Mouse (Mus musculus) CH12.LX (cell line): ENCODE measurements at regions not wholly inside any gene's neighbourhood (a gene's known extent, or its start where the extent isn't known, plus 50 kb on each side); places are given as distances from the start of the nearest gene placed in this dataset.

ENCODE experiments used
- DNase-seq: peaks from one replicate; pipeline ENCODE4 v3.0.0-alpha.2; 2013; ENCODE audit errors: extremely low read depth
- H3K27ac ChIP-seq: 2 replicates; pipeline ENCODE4 v1.5.1; 2012; ENCODE audit warnings: low read depth, mild to moderate bottlenecking, control low read depth, moderate library complexity; ENCODE audit not compliant: insufficient read depth
- H3K27me3 ChIP-seq: replicated peaks from 2 replicates; pipeline ENCODE3; 2012; ENCODE audit warnings: inconsistent platforms
- H3K36me3 ChIP-seq, 2 experiments: replicated peaks in 1 of 2; 2 replicates each; pipeline versions ENCODE3 to v1.6.1; 2012; ENCODE audit warnings: inconsistent platforms in 1 of 2, low read length in 1 of 2, mild to moderate bottlenecking in 1 of 2, mixed read lengths in 1 of 2, moderate library complexity in 1 of 2; ENCODE audit not compliant: control insufficient read depth in 1 of 2, insufficient read depth in 1 of 2
- H3K4me1 ChIP-seq, 2 experiments: 2 replicates each; pipeline ENCODE4 v1.6.1; 2012; ENCODE audit warnings: inconsistent platforms in 1 of 2, moderate library complexity in 1 of 2; ENCODE audit not compliant: insufficient read depth in 2 of 2, control insufficient read depth in 1 of 2
- H3K4me2 ChIP-seq: 2 replicates; pipeline ENCODE4 v1.6.1; 2012; ENCODE audit warnings: low read depth, mild to moderate bottlenecking, control low read depth; ENCODE audit not compliant: poor library complexity, insufficient read depth, severe bottlenecking
- H3K4me3 ChIP-seq, 3 experiments: fragments of 150-350 bp in 1 of 3; sonication (generic) in 1 of 3; replicated peaks in 1 of 3; 2 replicates each; pipeline versions ENCODE3 to v1.5.1; 2011 to 2012; ENCODE audit warnings: low read depth in 2 of 3, low read length in 2 of 3, mild to moderate bottlenecking in 2 of 3, moderate library complexity in 2 of 3, control low read depth in 1 of 3, improper control_type of control experiment in 1 of 3, inconsistent platforms in 1 of 3, mixed read lengths in 1 of 3; ENCODE audit not compliant: poor library complexity in 1 of 3
- H3K79me2 ChIP-seq: replicated peaks from 2 replicates; pipeline ENCODE4 v1.6.1; 2012; ENCODE audit warnings: mild to moderate bottlenecking, moderate library complexity; ENCODE audit not compliant: control insufficient read depth, poor library complexity, insufficient read depth, severe bottlenecking; ENCODE audit errors: extremely low read depth
- H3K9ac ChIP-seq: 2 replicates; pipeline ENCODE4 v1.6.1; 2012; ENCODE audit warnings: low read depth, mild to moderate bottlenecking, control low read depth, moderate library complexity; ENCODE audit not compliant: insufficient read depth
- H3K9me3 ChIP-seq: replicated peaks from 2 replicates; pipeline ENCODE3; 2012; ENCODE audit warnings: low read length, inconsistent platforms, mixed read lengths
- CHD2 ChIP-seq: IDR thresholded peaks from 2 replicates; pipeline ENCODE4 v1.6.1; 2011; ENCODE audit warnings: low read length, improper control_type of control experiment
- CTCF ChIP-seq, 2 experiments: IDR thresholded peaks in 1 of 2; conservative IDR thresholded peaks in 1 of 2; 2 replicates each; pipeline ENCODE4 v1.5.1; 2011 to 2012; ENCODE audit warnings: low read depth in 2 of 2, low read length in 2 of 2, improper control_type of control experiment in 1 of 2, inconsistent platforms in 1 of 2, mild to moderate bottlenecking in 1 of 2, moderate library complexity in 1 of 2
- E2F4 ChIP-seq: IDR thresholded peaks from 2 replicates; pipeline ENCODE4 v1.6.1; 2011; ENCODE audit warnings: low read depth, low read length, improper control_type of control experiment; ENCODE audit not compliant: insufficient replicate concordance
- ELF1 ChIP-seq: IDR thresholded peaks from 2 replicates; pipeline ENCODE4 v1.6.1; 2014; ENCODE audit warnings: low read depth, mild to moderate bottlenecking, inconsistent platforms, low read length, improper control_type of control experiment
- HCFC1 ChIP-seq: IDR thresholded peaks from 2 replicates; pipeline ENCODE4 v1.6.1; 2012; ENCODE audit warnings: low read depth, mild to moderate bottlenecking, inconsistent platforms, low read length, improper control_type of control experiment
- JUN ChIP-seq: IDR thresholded peaks from 2 replicates; pipeline ENCODE4 v1.6.1; 2011; ENCODE audit warnings: low read depth, mild to moderate bottlenecking, low read length, improper control_type of control experiment, moderate library complexity; ENCODE audit not compliant: insufficient read depth
- JUND ChIP-seq: conservative IDR thresholded peaks from 2 replicates; pipeline ENCODE4 v1.6.1; 2011; ENCODE audit warnings: low read depth, low read length, improper control_type of control experiment
- KAT2A ChIP-seq: IDR thresholded peaks from 2 replicates; pipeline ENCODE4 v1.6.1; 2012; ENCODE audit warnings: low read length, improper control_type of control experiment, inconsistent platforms; ENCODE audit not compliant: insufficient replicate concordance
- MAX ChIP-seq: IDR thresholded peaks from 2 replicates; pipeline ENCODE4 v1.6.1; 2011; ENCODE audit warnings: low read length, improper control_type of control experiment
- MAZ ChIP-seq: IDR thresholded peaks from 2 replicates; pipeline ENCODE4 v1.6.1; 2012; ENCODE audit warnings: low read depth, mild to moderate bottlenecking, inconsistent platforms, low read length, improper control_type of control experiment, moderate library complexity
- MXI1 ChIP-seq: IDR thresholded peaks from 2 replicates; pipeline ENCODE4 v1.6.1; 2011; ENCODE audit warnings: mild to moderate bottlenecking, low read depth, low read length, improper control_type of control experiment
- NELFE ChIP-seq: IDR thresholded peaks from 2 replicates; pipeline ENCODE4 v1.6.1; 2011; ENCODE audit warnings: low read depth, low read length, improper control_type of control experiment
- POLR2AphosphoS2 ChIP-seq: IDR thresholded peaks from 2 replicates; pipeline ENCODE4 v1.6.1; 2011; ENCODE audit warnings: low read depth, low read length, improper control_type of control experiment
- SIN3A ChIP-seq: IDR thresholded peaks from 2 replicates; pipeline ENCODE4 v1.6.1; 2012; ENCODE audit warnings: low read length, improper control_type of control experiment, inconsistent platforms
- SMC3 ChIP-seq: IDR thresholded peaks from 2 replicates; pipeline ENCODE4 v1.6.1; 2011; ENCODE audit warnings: low read depth, low read length, improper control_type of control experiment
- TBP ChIP-seq: conservative IDR thresholded peaks from 2 replicates; pipeline ENCODE4 v1.6.1; 2011; ENCODE audit warnings: low read depth, low read length, improper control_type of control experiment
- USF1 ChIP-seq: IDR thresholded peaks from 2 replicates; pipeline ENCODE4 v1.6.1; 2014; ENCODE audit warnings: low read depth, mild to moderate bottlenecking, inconsistent platforms, low read length, improper control_type of control experiment
- USF2 ChIP-seq: conservative IDR thresholded peaks from 2 replicates; pipeline ENCODE4 v1.6.1; 2011; ENCODE audit warnings: low read depth, low read length, improper control_type of control experiment
- ZKSCAN1 ChIP-seq: IDR thresholded peaks from 2 replicates; pipeline ENCODE4 v1.6.1; 2012; ENCODE audit warnings: low read depth, inconsistent platforms, low read length, improper control_type of control experiment, borderline replicate concordance
- ZNF384 ChIP-seq: IDR thresholded peaks from 2 replicates; pipeline ENCODE4 v1.6.1; 2012; ENCODE audit warnings: low read depth, low read length, improper control_type of control experiment, inconsistent platforms
- dilution Hi-C: fragments of 300-500 bp; cut with MboI; formaldehyde crosslinking; loops from 2 replicates; pipeline ENCODE4 v1.14.3; 2020; ENCODE audit warnings: low sequenced_read_pairs; ENCODE audit not compliant: extremely low pct_unique_long_range_greater_than_20kb, extremely low pct_ligation_motif_present
- in situ Hi-C: fragments of 300-500 bp; cut with MboI; formaldehyde crosslinking; loops from 3 replicates; pipeline ENCODE4 v1.14.3; 2019; ENCODE audit warnings: low sequenced_read_pairs, low pct_ligation_motif_present, low pct_unique_long_range_greater_than_20kb, mixed read lengths

- dilution Hi-C loops: no loop called here
- Histone ChIP-seq H3K36me3 (no peaks in the 10 kb centered on the region), H3K27ac (no peak overlapping the region), H3K4me1 (no peaks in the 10 kb centered on the region), H3K4me2 (no peak overlapping the region), H3K9me3 (peaks cover 71% of the 10 kb centered on the region), H3K79me2 (no peaks in the 10 kb centered on the region), H3K4me3 (no peak overlapping the region), H3K27me3 (no peaks in the 10 kb centered on the region), H3K9ac (no peak overlapping the region)
- TF ChIP-seq SMC3 (no peak), E2F4 (no peak), CHD2 (no peak), JUND (no peak), HCFC1 (no peak), ZKSCAN1 (no peak), TBP (no peak), JUN (no peak), ZNF384 (no peak), USF2 (no peak), MXI1 (no peak), MAZ (no peak), CTCF (conservative IDR thresholded peaks at IDR 0.05 in 1 of 2, IDR thresholded peaks at IDR 0.05 in 1 of 2; ENCODE audit: low read depth in 2 of 2, low read length in 2 of 2) (no peak)
- in situ Hi-C loops: no loop called here
- no peak for DNase-seq
These were observed 234.6 kb downstream of the 9330182O14Rik start for GRCm38 (mm10) chr15:40368746-40369145.

- in situ Hi-C loops (no loop called here), dilution Hi-C loops (no loop called here)
- Histone ChIP-seq H3K4me1 (no peaks in the 10 kb centered on the region), H3K9me3 (peaks cover 73% of the 10 kb centered on the region), H3K4me3 (no peak overlapping the region), H3K9ac (no peak overlapping the region), H3K4me2 (no peak overlapping the region), H3K27ac (no peak overlapping the region), H3K36me3 (no peaks in the 10 kb centered on the region), H3K27me3 (no peaks in the 10 kb centered on the region), H3K79me2 (no peaks in the 10 kb centered on the region)
- no peak for DNase-seq
- TF ChIP-seq TBP (no peak), CTCF (conservative IDR thresholded peaks at IDR 0.05 in 1 of 2, IDR thresholded peaks at IDR 0.05 in 1 of 2; ENCODE audit: low read depth in 2 of 2, low read length in 2 of 2) (no peak)
These were observed 237.3 kb downstream of the 9330182O14Rik start for GRCm38 (mm10) chr15:40371486-40371885.

- peaks cover 58% of the 10 kb centered on the region for H3K9me3 ChIP-seq
- in situ Hi-C loops (no loop called here), dilution Hi-C loops (no loop called here)
- H3K27me3 ChIP-seq: no peaks in the 10 kb centered on the region
- no peak for DNase-seq
- H3K4me3 ChIP-seq: no peak overlapping the region
- no peak overlapping the region for H3K27ac ChIP-seq
- no peaks in the 10 kb centered on the region for H3K79me2 ChIP-seq
- H3K4me1 ChIP-seq: no peaks in the 10 kb centered on the region
- no peak overlapping the region for H3K4me2 ChIP-seq
- H3K36me3 ChIP-seq: no peaks in the 10 kb centered on the region
- H3K9ac ChIP-seq: no peak overlapping the region
- no peak for TF ChIP-seq CTCF (conservative IDR thresholded peaks at IDR 0.05 in 1 of 2, IDR thresholded peaks at IDR 0.05 in 1 of 2; ENCODE audit: low read depth in 2 of 2, low read length in 2 of 2)
- no peak for TF ChIP-seq JUND
- TF ChIP-seq SMC3: no peak
- no peak for TF ChIP-seq USF1
- no peak for TF ChIP-seq NELFE
- no peak for TF ChIP-seq ELF1
- no peak for TF ChIP-seq MAX
- no peak for TF ChIP-seq SIN3A
- TF ChIP-seq POLR2AphosphoS2: no peak
- no peak for TF ChIP-seq KAT2A
These were observed 252.4 kb downstream of the 9330182O14Rik start for GRCm38 (mm10) chr15:40386526-40386925.
